In the genomic region with DNA sequence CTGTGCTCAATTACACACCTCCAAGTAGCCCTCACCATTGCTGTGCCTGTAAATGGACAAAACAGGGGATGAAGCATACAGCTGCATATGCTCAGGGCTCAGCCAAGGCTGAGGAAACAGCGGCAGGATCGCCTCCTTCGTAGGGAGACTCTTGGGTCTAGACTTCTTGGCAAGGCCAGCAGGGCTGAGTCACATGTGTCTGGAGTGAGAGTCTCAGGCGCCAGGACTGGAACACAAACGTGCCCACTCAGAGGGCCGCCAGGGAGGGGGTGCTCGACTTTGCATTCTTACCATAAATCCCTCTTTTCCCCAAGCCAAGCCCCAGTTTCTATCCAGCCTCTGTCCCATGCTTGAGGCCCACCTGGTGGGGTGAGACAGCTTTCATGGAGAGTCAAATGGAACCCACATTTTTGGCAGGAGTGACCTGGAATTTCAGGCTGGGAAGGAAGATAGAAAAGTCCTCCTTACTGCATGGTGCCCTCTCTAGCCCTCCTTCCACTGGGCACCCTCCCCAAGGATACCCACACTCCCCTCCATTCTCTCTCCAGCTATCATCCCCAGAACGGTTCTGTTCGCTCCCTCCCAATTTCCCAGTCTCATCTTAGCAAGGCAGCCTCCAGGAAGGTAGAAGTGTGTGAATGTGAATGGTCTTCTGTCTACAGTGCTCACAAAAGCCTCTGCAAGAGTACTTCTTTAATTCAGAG, we compare ENCODE assay signal across 11 mouse cellular contexts. TPM values are rescaled to one million over a fixed set of nuclear protein-coding genes. Genes with fewer than 3 reads are reported as not detected.
DNase-seq lines count a peak whose midpoint lies in the region; ATAC-seq and TF ChIP-seq lines count a peak whose summit lies in the region.
"Had no signal": no experiment of that assay in that cellular context is flagged by ENCODE, and none has a peak within 500 bp of the region (broad histone marks: within the 10 kb centered on the region; RNA-seq: fewer than 3 reads in every experiment).

No protein-coding gene starts in this region.

- H3K9me3 ChIP-seq in heart, embryonic 10.5 days = no peaks in the 10 kb centered on the region
- H3K9me3 ChIP-seq in stomach, postnatal 0 days (ENCODE audit: control insufficient read depth, low read length) = no peaks in the 10 kb centered on the region
- H3K9me3 ChIP-seq in midbrain, embryonic 11.5 days (ENCODE audit: control insufficient read depth, low read length) = no peaks in the 10 kb centered on the region
- H3K9me3 ChIP-seq in midbrain, embryonic 16.5 days (replicated peaks; ENCODE audit: control insufficient read depth, low read length, poor library complexity, severe bottlenecking) = no peaks in the 10 kb centered on the region

- 68% methylated on average over 9 of the region's 9 CpGs for WGBS in heart, embryonic 10.5 days
- WGBS in stomach, postnatal 0 days = 43% methylated on average over 9 of the region's 9 CpGs
- WGBS in midbrain, embryonic 11.5 days = 75% methylated on average over 9 of the region's 9 CpGs
- 65% methylated on average over 9 of the region's 9 CpGs for WGBS in midbrain, embryonic 16.5 days

- H3K36me3 ChIP-seq in heart, embryonic 10.5 days = no peaks in the 10 kb centered on the region
- H3K36me3 ChIP-seq in stomach, postnatal 0 days (ENCODE audit: control insufficient read depth, insufficient read depth, low read length) = no peaks in the 10 kb centered on the region
- no peaks in the 10 kb centered on the region for H3K36me3 ChIP-seq in midbrain, embryonic 11.5 days (ENCODE audit: control insufficient read depth, insufficient read depth, low read length)
- H3K36me3 ChIP-seq in midbrain, embryonic 16.5 days (ENCODE audit: control insufficient read depth, insufficient read depth, low read length) = no peaks in the 10 kb centered on the region

- TF ChIP-seq EP300 in stomach, postnatal 0 days (optimal IDR thresholded peaks at IDR 0.05) = no peak

- peaks cover 31% of the 10 kb centered on the region for H3K27me3 ChIP-seq in heart, embryonic 10.5 days (ENCODE audit: insufficient read depth, poor library complexity, severe bottlenecking)
- no peaks in the 10 kb centered on the region for H3K27me3 ChIP-seq in stomach, postnatal 0 days (ENCODE audit: control insufficient read depth, insufficient read depth, low read length)
- no peaks in the 10 kb centered on the region; the same call in 1 of the 2 replicates for H3K27me3 ChIP-seq in midbrain, embryonic 11.5 days (ENCODE audit: control insufficient read depth, insufficient read depth, low read length)
- H3K27me3 ChIP-seq in midbrain, embryonic 16.5 days (ENCODE audit: control insufficient read depth, insufficient read depth, low read depth, low read length) = no peaks in the 10 kb centered on the region

- no peaks in the 10 kb centered on the region for H3K4me1 ChIP-seq in heart, embryonic 10.5 days
- H3K4me1 ChIP-seq in stomach, postnatal 0 days (replicated peaks; ENCODE audit: control insufficient read depth, insufficient read depth) = no peaks in the 10 kb centered on the region
- H3K4me1 ChIP-seq in midbrain, embryonic 11.5 days (ENCODE audit: control insufficient read depth, insufficient read depth, low read length) = no peaks in the 10 kb centered on the region
- no peaks in the 10 kb centered on the region for H3K4me1 ChIP-seq in midbrain, embryonic 16.5 days (ENCODE audit: control insufficient read depth, insufficient read depth, low read length)

- no peak for TF ChIP-seq CTCF in stomach, postnatal 0 days (IDR thresholded peaks at IDR 0.05; ENCODE audit: low read depth)

- no peak overlapping the region for H3K27ac ChIP-seq in heart, embryonic 10.5 days
- peak overlapping the region; percentile 35 for H3K27ac ChIP-seq in stomach, postnatal 0 days (replicated peaks)
- no peak overlapping the region for H3K27ac ChIP-seq in midbrain, embryonic 11.5 days (ENCODE audit: low read depth, low read length)
- no peak overlapping the region for H3K27ac ChIP-seq in midbrain, embryonic 16.5 days (ENCODE audit: low read length)
- H3K27ac ChIP-seq: left cerebral cortex, adult 2 months had no signal

- peak; percentile 70 for ATAC-seq in stomach, postnatal 0 days (ENCODE audit: low FRiP score, low TSS enrichment)
- no peak for ATAC-seq in midbrain, embryonic 11.5 days (ENCODE audit: low FRiP score)
- ATAC-seq in midbrain, embryonic 16.5 days = no peak

- H3K4me2 ChIP-seq in stomach, postnatal 0 days (replicated peaks; ENCODE audit: low read depth) = no peak overlapping the region
- H3K4me2 ChIP-seq in midbrain, embryonic 11.5 days = no peak overlapping the region
- no peak overlapping the region for H3K4me2 ChIP-seq in midbrain, embryonic 16.5 days (ENCODE audit: low read length)

- peak; percentile 98 for DNase-seq in heart, adult 11 months
- DNase-seq in heart, embryonic 10.5 days (ENCODE audit: low spot score) = no peak
- peak; percentile 21 for DNase-seq in urinary bladder, adult 2 months (ENCODE audit: low spot score)
- no peak for DNase-seq in urinary bladder, postnatal 25 days (ENCODE audit: low spot score)
- DNase-seq in heart, postnatal 4 days = peak; percentile 63
- no peak for DNase-seq in stomach, postnatal 0 days (ENCODE audit: low spot score)
- no peak for DNase-seq in midbrain, embryonic 11.5 days (ENCODE audit: low spot score, missing footprints)

- H3K9ac ChIP-seq in stomach, postnatal 0 days (ENCODE audit: low read length) = no peak overlapping the region
- no peak overlapping the region for H3K9ac ChIP-seq in midbrain, embryonic 11.5 days (ENCODE audit: low read length)
- H3K9ac ChIP-seq in midbrain, embryonic 16.5 days (ENCODE audit: low read depth, low read length) = no peak overlapping the region

- H3K4me3 ChIP-seq in heart, embryonic 10.5 days = no peak overlapping the region
- H3K4me3 ChIP-seq in stomach, postnatal 0 days (ENCODE audit: low read depth, low read length) = no peak overlapping the region
- no peak overlapping the region for H3K4me3 ChIP-seq in midbrain, embryonic 11.5 days (ENCODE audit: low read depth, low read length)
- no peak overlapping the region for H3K4me3 ChIP-seq in midbrain, embryonic 16.5 days (ENCODE audit: low read depth, low read length)
- H3K4me3 ChIP-seq: left cerebral cortex, adult 2 months had no signal

RNA-seq across cellular contexts. Expression of a gene that starts 6.8 kb away (rescaled TPM):
- 83.7 and 90.0 TPM in 2 replicates for polyA plus RNA-seq in heart, embryonic 10.5 days (2016; fragmentation: Nextera tagmentation; extraction: Ambion mirVana)
- 19.7 and 24.8 TPM in 2 replicates for polyA plus RNA-seq in urinary bladder, adult 2 months (2012; rRNA removed)
- 10 to 100 TPM; 27.4 to 27.7 TPM for total RNA-seq in heart, postnatal 4 days (2021)
- polyA plus RNA-seq in stomach, postnatal 0 days (2015; fragmentation: Nextera tagmentation; extraction: Ambion mirVana) = 35.7 and 36.6 TPM in 2 replicates
- 72.3 and 73.5 TPM in 2 replicates for polyA plus RNA-seq in midbrain, embryonic 11.5 days (2014; fragmentation: Nextera tagmentation; extraction: Ambion mirVana)
- polyA plus RNA-seq in midbrain, embryonic 16.5 days (2015; fragmentation: Nextera tagmentation; extraction: Ambion mirVana) = 68.9 and 70.9 TPM in 2 replicates

RNA-seq across cellular contexts. Expression of a gene that starts 17.8 kb away (rescaled TPM):
- 18.6 and 30.3 TPM in 2 replicates for polyA plus RNA-seq in heart, embryonic 10.5 days (2016; fragmentation: Nextera tagmentation; extraction: Ambion mirVana)
- polyA plus RNA-seq in urinary bladder, adult 2 months (2012; rRNA removed) = 589 and 923 TPM in 2 replicates
- 100 to 1,000 TPM; 286 to 313 TPM for total RNA-seq in heart, postnatal 4 days (2021)
- polyA plus RNA-seq in stomach, postnatal 0 days (2015; fragmentation: Nextera tagmentation; extraction: Ambion mirVana) = 88.0 and 89.2 TPM in 2 replicates
- polyA plus RNA-seq in midbrain, embryonic 11.5 days (2014; fragmentation: Nextera tagmentation; extraction: Ambion mirVana) = 42.1 and 43.4 TPM in 2 replicates
- polyA plus RNA-seq in midbrain, embryonic 16.5 days (2015; fragmentation: Nextera tagmentation; extraction: Ambion mirVana) = 16.5 and 17.9 TPM in 2 replicates
- total RNA-seq: neutrophil, adult 5-6 weeks had no signal

RNA-seq across cellular contexts. Expression of a gene that starts 30.5 kb away (rescaled TPM):
- polyA plus RNA-seq in heart, embryonic 10.5 days (2016; fragmentation: Nextera tagmentation; extraction: Ambion mirVana) = not detected in 2 replicates
- 3.9 and 4.8 TPM in 2 replicates for polyA plus RNA-seq in urinary bladder, adult 2 months (2012; rRNA removed)
- not detected for total RNA-seq in heart, postnatal 4 days (2021)
- polyA plus RNA-seq in stomach, postnatal 0 days (2015; fragmentation: Nextera tagmentation; extraction: Ambion mirVana) = 98.8 and 103 TPM in 2 replicates
- polyA plus RNA-seq in midbrain, embryonic 11.5 days (2014; fragmentation: Nextera tagmentation; extraction: Ambion mirVana) = not detected in 2 replicates
- polyA plus RNA-seq in midbrain, embryonic 16.5 days (2015; fragmentation: Nextera tagmentation; extraction: Ambion mirVana) = not detected in 2 replicates
- total RNA-seq: common myeloid progenitor, adult 5-6 weeks; left cerebral cortex, adult 2 months; neutrophil, adult 5-6 weeks had no signal

RNA-seq across cellular contexts. Expression of a gene that starts 37.3 kb away (rescaled TPM):
- polyA plus RNA-seq in heart, embryonic 10.5 days (2016; fragmentation: Nextera tagmentation; extraction: Ambion mirVana) = 0.11 and 0.21 TPM in 2 replicates
- 0.53 and 0.56 TPM in 2 replicates for polyA plus RNA-seq in urinary bladder, adult 2 months (2012; rRNA removed)
- total RNA-seq in heart, postnatal 4 days (2021) = under 1 TPM; 0.12 to 0.32 TPM
- 0.07 and 0.12 TPM in 2 replicates for polyA plus RNA-seq in stomach, postnatal 0 days (2015; fragmentation: Nextera tagmentation; extraction: Ambion mirVana)
- polyA plus RNA-seq in midbrain, embryonic 11.5 days (2014; fragmentation: Nextera tagmentation; extraction: Ambion mirVana) = 0.25 and 0.30 TPM in 2 replicates
- polyA plus RNA-seq in midbrain, embryonic 16.5 days (2015; fragmentation: Nextera tagmentation; extraction: Ambion mirVana) = 7.9 and 8.0 TPM in 2 replicates
- total RNA-seq: common myeloid progenitor, adult 5-6 weeks; neutrophil, adult 5-6 weeks had no signal

RNA-seq across cellular contexts. Expression of a gene that starts 54.7 kb away (rescaled TPM):
- 0.13 TPM in 1 of 2 replicates, not detected in the other for polyA plus RNA-seq in heart, embryonic 10.5 days (2016; fragmentation: Nextera tagmentation; extraction: Ambion mirVana)
- polyA plus RNA-seq in urinary bladder, adult 2 months (2012; rRNA removed) = 0.01 TPM in 2 replicates
- total RNA-seq in heart, postnatal 4 days (2021) = not detected
- polyA plus RNA-seq in stomach, postnatal 0 days (2015; fragmentation: Nextera tagmentation; extraction: Ambion mirVana) = 0.10 TPM in 2 replicates
- polyA plus RNA-seq in midbrain, embryonic 11.5 days (2014; fragmentation: Nextera tagmentation; extraction: Ambion mirVana) = 0.05 and 0.07 TPM in 2 replicates
- polyA plus RNA-seq in midbrain, embryonic 16.5 days (2015; fragmentation: Nextera tagmentation; extraction: Ambion mirVana) = 2.2 and 2.5 TPM in 2 replicates
- total RNA-seq: common myeloid progenitor, adult 5-6 weeks; neutrophil, adult 5-6 weeks had no signal

Comparison
In these comparisons a context has a peak if more than half of its experiments do, and no peak if none do; other contexts are left out.
1. DNase-seq: peak in heart, adult 11 months (single experiment), urinary bladder, adult 2 months (single experiment) and heart, postnatal 4 days (single experiment); none in heart, embryonic 10.5 days (single experiment), urinary bladder, postnatal 25 days (single experiment), stomach, postnatal 0 days (single experiment) and midbrain, embryonic 11.5 days (single experiment).
2. RNA of a gene that starts 30.5 kb away (polyA plus RNA-seq): 98.8 to 103 TPM in stomach, postnatal 0 days; 3.9 to 4.8 TPM in urinary bladder, adult 2 months, not detected in heart, embryonic 10.5 days, not detected in midbrain, embryonic 11.5 days and not detected in midbrain, embryonic 16.5 days; every median in the first group is over 10 times any median in the second.